Mouse (Mus musculus) small intestine, adult 2 months (tissue): ENCODE results near the gene Ppp2r5d. TPM values are rescaled to one million over a fixed set of nuclear protein-coding genes. Genes with fewer than 3 reads are reported as not detected.

ENCODE experiments used
- H3K27ac ChIP-seq: fragments of 200-500 bp; 2 replicates; pipeline ENCODE4 v1.5.1; 2012; ENCODE audit warnings: low read depth, low read length, control low read depth, inconsistent platforms; ENCODE audit not compliant: insufficient read depth
- H3K27me3 ChIP-seq: fragments of 200-500 bp; 2 replicates; pipeline ENCODE4 v1.6.1; 2012; ENCODE audit warnings: mild to moderate bottlenecking, moderate library complexity, low read length, inconsistent platforms; ENCODE audit not compliant: control insufficient read depth, insufficient read depth
- H3K36me3 ChIP-seq: fragments of 200-500 bp; 2 replicates; pipeline ENCODE4 v1.6.1; 2012; ENCODE audit warnings: mild to moderate bottlenecking, low read length, control low read depth, inconsistent platforms; ENCODE audit not compliant: control insufficient read depth, insufficient read depth
- H3K4me1 ChIP-seq: fragments of 200-500 bp; 2 replicates; pipeline ENCODE4 v1.6.1; 2012; ENCODE audit warnings: low read length, inconsistent platforms, mixed read lengths; ENCODE audit not compliant: control insufficient read depth, insufficient read depth, insufficient read length
- H3K4me3 ChIP-seq: fragments of 200-500 bp; 2 replicates; pipeline ENCODE4 v1.5.1; 2012; ENCODE audit warnings: low read depth, mild to moderate bottlenecking, control low read depth, inconsistent platforms, low read length, moderate library complexity
- CTCF ChIP-seq: fragments of 200-500 bp; IDR thresholded peaks from 2 replicates; pipeline ENCODE4 v1.5.1; 2012; ENCODE audit warnings: low read depth, mild to moderate bottlenecking, control low read depth, inconsistent platforms, low read length, moderate library complexity, mixed read lengths; ENCODE audit not compliant: insufficient replicate concordance, insufficient read length; ENCODE audit errors: extremely low read depth
- POLR2A ChIP-seq: fragments of 200-500 bp; IDR thresholded peaks from 2 replicates; pipeline ENCODE4 v1.6.1; 2012; ENCODE audit warnings: low read depth, mild to moderate bottlenecking, control low read depth, inconsistent platforms, low read length, moderate library complexity
- WGBS: fragments of 180-500 bp; shearing (Covaris S2); methylation state at CpG from one replicate; pipeline ENCODE4 v1.1.7; 2018; 5-methylcytosine and 5-hydroxymethylcytosine counted together
- polyA plus RNA-seq: library from polyadenylated mRNA; depleted of rRNA; stranded (reverse); fragments of >200 nt; gene quantifications from 2 replicates; pipeline ENCODE4 v1.2.3, GENCODE M21; 2012

Ppp2r5d gene
- polyA plus RNA-seq, 1 experiment: 150 TPM

DNA sequence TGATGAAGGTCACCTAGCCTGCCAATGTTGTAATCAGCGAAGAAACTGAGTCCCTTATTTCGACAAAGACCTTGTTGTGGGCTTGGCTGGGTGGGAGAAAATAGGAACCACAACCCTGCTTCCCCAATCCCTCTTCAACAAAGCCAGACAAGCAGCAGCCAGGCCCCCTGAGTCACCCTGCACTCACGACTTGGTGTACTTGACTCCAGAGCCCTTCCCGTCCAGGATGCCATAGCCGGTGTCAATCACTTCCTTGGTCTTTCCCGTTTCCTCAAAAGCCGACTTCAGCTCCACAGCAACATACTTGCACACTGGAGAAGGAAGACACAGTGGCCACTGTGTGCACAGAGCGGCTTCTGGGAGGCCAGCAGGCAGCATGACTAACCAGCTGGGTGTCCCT is 42.3 kb upstream of the Ppp2r5d start:
- Histone ChIP-seq H3K27me3 (no peaks in the 10 kb centered on the region), H3K4me3 (no peak overlapping the region), H3K36me3 (peaks cover 17% of the 10 kb centered on the region), H3K4me1 (peaks cover 3% of the 10 kb centered on the region; the same call in 1 of the 2 replicates), H3K27ac (no peak overlapping the region)
- TF ChIP-seq POLR2A: no peak
- no peak for TF ChIP-seq CTCF
- WGBS: 82% methylated on average over 8 of the region's 8 CpGs

DNA sequence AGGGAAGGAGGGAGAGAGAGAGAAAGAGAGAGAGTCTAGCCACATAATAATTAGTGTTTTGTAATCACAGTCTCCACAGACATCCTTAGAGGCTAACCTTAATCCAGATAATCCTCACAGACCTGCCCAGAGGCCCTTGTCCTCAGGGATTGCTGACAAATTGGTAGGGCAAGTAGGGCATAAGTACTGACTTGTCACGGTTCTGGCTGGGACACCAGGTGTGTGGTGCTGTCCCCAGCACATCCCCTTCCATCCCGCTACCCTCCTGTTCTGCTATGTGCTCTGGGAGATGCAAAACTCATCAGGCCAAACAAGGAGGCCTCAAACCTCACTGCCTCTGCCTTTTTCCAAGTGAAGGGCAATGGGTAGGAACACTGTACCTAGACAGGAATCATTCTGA is 40.6 kb upstream of the Ppp2r5d start:
- Histone ChIP-seq H3K36me3 (peaks cover 25% of the 10 kb centered on the region), H3K27me3 (no peaks in the 10 kb centered on the region), H3K27ac (no peak overlapping the region), H3K4me3 (no peak overlapping the region), H3K4me1 (no peaks in the 10 kb centered on the region)
- 83% methylated on average over 2 of the region's 2 CpGs for WGBS
- TF ChIP-seq POLR2A: no peak
- TF ChIP-seq CTCF: no peak

DNA sequence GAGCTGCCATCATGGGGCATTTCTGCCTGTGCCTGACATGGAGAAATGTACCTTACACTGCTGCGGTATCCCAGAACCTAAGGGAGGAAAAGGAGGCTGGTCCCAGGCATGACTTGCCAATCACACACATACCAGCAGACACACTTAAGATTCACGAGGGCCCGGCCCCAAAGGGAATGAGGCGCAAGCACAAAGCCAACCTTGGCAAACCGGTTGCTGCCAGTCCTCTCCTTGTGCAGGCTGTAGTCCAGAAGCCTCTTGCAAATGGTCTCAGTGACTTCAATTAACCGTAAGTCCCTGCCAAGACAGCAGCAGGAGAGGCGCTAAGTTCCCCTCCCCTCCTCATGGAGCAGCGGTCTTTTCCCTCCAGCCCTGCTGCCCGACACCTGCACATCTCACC is 38.1 kb upstream of the Ppp2r5d start:
- TF ChIP-seq CTCF (no peak), POLR2A (no peak)
- Histone ChIP-seq H3K27ac (no peak overlapping the region), H3K36me3 (peaks cover 25% of the 10 kb centered on the region), H3K27me3 (no peaks in the 10 kb centered on the region), H3K4me3 (no peak overlapping the region), H3K4me1 (no peaks in the 10 kb centered on the region)
- 87% methylated on average over 9 of the region's 9 CpGs for WGBS

DNA sequence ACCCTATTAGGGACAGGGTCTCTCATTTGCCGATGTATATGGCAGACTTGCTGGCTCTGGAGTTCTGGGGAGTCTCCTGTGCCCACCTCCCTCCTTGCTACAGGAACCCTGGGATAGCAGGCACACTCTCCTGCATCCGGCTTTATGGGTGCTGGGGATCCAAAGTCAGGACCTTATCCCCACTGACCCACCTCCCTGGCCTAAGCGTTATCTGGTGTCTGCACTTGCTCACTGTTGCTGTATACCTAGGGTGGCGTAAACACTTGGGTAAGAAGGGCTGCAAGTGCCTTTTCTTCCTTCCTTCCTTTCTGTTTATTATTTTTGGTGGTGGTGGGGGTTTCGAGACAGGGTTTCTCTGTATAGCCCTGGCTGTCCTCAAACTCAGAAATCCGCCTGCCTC is 36.4 kb upstream of the Ppp2r5d start:
- 94% methylated on average over 6 of the region's 6 CpGs for WGBS
- Histone ChIP-seq H3K36me3 (peaks cover 21% of the 10 kb centered on the region), H3K4me1 (no peaks in the 10 kb centered on the region), H3K27ac (no peak overlapping the region), H3K27me3 (no peaks in the 10 kb centered on the region), H3K4me3 (no peak overlapping the region)
- TF ChIP-seq CTCF (no peak), POLR2A (no peak)

DNA sequence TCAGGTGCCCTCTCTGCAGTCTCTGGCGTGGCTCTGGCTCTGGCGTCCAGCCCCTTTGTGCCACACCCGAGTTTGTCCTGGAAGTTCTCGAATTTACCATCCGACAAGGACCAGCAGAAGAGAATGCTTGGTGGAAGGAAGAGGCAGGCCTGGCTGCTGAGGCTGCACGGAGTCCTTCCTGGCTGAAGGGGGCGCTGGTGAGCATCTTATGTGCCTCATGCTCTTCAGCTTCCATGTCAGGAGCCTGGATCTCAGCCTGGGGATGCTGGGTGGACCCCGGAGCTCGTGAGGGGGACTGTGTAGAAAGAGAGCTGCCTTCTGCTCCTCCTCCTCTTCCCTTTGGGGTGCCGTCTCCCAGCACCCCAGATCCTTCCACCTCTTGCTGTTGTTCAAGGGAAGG is 31.2 kb upstream of the Ppp2r5d start:
- TF ChIP-seq POLR2A: no peak
- peak; percentile 57 for TF ChIP-seq CTCF
- 75% methylated on average over 10 of the region's 10 CpGs for WGBS
- Histone ChIP-seq H3K4me1 (no peaks in the 10 kb centered on the region; the same call in 1 of the 2 replicates), H3K27ac (no peak overlapping the region), H3K4me3 (no peak overlapping the region), H3K36me3 (peaks cover 7% of the 10 kb centered on the region; the same call in 1 of the 2 replicates), H3K27me3 (no peaks in the 10 kb centered on the region)

DNA sequence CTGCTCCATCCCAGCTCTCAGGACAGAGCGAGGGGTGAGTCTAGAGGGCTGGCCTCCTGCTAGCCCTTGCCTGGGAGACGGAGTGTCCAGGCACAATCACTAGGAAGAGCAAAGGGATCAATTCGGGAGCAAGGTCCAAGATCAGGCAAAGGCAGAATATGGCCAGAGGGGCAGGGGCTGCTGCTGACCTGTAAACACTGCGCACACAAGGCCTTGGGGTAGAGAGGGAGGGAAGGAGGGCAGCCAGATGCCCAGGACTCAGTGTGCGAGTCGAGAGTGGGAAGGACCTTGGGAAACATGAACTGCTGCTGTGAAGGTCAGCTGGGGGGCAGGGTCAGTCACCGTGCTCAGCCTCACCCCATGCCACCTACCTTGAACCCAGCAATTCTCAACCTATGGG is 30.4 kb upstream of the Ppp2r5d start:
- no peak overlapping the region for H3K4me3 ChIP-seq
- TF ChIP-seq POLR2A (no peak), CTCF (no peak)
- H3K36me3 ChIP-seq: peaks cover 5% of the 10 kb centered on the region; the same call in 1 of the 2 replicates
- H3K27me3 ChIP-seq: no peaks in the 10 kb centered on the region
- no peaks in the 10 kb centered on the region; the same call in 1 of the 2 replicates for H3K4me1 ChIP-seq
- 85% methylated on average over 7 of the region's 7 CpGs for WGBS
- H3K27ac ChIP-seq: no peak overlapping the region

DNA sequence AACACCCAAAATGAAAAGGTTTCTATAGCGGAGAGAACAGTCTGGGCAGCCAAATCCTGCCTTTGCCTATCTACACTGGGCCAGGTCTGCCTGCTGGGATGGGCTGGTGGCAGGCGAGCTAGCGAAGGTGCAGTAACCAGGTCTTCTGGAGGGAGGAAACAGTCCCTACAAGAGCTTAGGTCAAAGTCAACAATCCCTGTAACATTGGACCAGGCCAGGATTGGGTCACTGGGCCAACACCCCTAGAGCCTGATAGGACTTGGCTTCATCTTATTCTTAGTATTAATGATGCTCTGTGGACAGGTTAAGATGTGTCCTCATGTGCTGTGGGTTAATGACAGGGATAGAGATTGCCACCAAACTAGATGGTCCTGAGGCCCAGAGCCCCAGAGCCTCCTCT is 29.1 kb upstream of the Ppp2r5d start:
- Histone ChIP-seq H3K27ac (no peak overlapping the region), H3K36me3 (peaks cover 5% of the 10 kb centered on the region; the same call in 1 of the 2 replicates), H3K27me3 (no peaks in the 10 kb centered on the region), H3K4me3 (no peak overlapping the region), H3K4me1 (no peaks in the 10 kb centered on the region; the same call in 1 of the 2 replicates)
- TF ChIP-seq CTCF (no peak), POLR2A (no peak)
- 76% methylated on average over 3 of the region's 3 CpGs for WGBS

DNA sequence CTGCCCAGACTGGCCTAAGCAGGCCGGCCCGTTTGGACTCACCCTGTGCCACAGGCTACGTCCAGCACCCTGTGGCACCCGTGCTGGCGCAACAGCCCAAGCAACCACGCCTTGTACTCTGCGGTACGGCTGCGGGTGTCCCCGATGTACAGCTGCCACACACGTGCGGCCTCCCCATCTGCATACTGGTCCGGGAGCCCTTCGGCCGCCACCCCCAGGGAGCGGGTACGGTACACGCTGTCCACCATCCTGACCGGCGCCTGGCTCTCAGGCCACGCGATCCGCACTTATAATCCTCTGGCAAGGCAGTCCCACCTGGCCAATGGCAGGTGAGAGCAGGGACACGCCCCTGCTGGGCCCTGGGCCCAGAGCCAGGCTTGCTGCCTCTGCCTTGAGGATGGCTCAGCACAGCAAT is 24.0 kb upstream of the Ppp2r5d start, which contains the start of gene Gnmt:
TSS of gene Gnmt (minus strand) at position 265 of the 415 bp plus-strand sequence.
- no peaks in the 10 kb centered on the region for H3K27me3 ChIP-seq
- TF ChIP-seq CTCF (no peak), POLR2A (no peak)
- H3K4me1 ChIP-seq: peaks cover 7% of the 10 kb centered on the region
- H3K4me3 ChIP-seq: peak within 1 kb of the TSS; percentile 54
- peaks cover 4% of the 10 kb centered on the region for H3K36me3 ChIP-seq
- 11% methylated on average over 24 of the region's 24 CpGs for WGBS
- H3K27ac ChIP-seq: no peak within 1 kb of the TSS
